Mouse (Mus musculus): Measurements from ENCODE around the gene Slc5a4b.
"Not testable (repeated sequence)": the region's sequence is repeated elsewhere in the genome, so short reads cannot be mapped to it uniquely, and the experiment has no call there.

Gene Slc5a4b

GRCm38 (mm10) chr10:76110861-76111260 lies at the start of gene Slc5a4b:
Gene Slc5a4b (minus strand): TSS chr10:76110961.
- no peak for DNase-seq

DNA sequence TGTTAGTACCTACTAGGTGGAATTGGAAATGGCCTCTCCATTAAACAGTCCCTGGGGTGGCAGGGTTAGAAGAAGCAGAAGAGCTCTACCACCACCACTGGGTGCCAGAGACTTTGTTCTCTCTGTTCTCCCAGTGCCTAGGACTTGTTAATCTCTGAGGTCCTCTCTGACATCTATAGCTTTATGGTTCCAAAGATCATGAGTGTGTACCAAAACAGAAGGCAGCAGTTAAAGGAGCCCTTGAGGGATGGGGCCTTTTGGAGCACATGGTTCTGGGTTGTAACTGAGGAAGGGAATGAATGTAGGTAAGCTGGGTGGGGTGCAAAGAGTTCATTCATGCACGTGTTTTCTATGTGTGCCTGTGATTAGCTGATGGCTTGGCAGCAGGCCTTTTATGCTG lies 47.2 kb upstream of the Slc5a4b start:
- no peak for DNase-seq

DNA sequence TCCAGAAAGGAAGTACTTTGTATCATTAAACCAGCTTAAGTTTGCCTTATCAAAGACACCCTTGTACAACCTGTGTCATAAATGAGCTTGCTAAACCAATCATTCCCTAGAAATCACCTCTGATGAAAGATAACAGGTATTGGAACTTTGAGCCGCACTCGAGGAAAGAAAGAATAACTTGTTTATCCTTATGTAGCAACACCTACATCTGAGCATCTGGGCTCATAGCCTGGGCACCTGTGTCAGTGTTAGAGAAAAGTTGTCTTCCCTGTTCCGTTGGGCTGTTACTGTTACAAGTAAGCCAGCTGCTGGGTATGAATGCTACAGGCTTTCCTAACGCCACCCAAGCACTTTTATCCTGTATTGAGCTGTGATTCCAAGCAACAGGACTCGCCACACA lies 46.8 kb upstream of the Slc5a4b start:
- DNase-seq = no peak

GRCm38 (mm10) chr10:76155911-76156310 lies 45.1 kb upstream of the Slc5a4b start:
- no peak for DNase-seq

DNA sequence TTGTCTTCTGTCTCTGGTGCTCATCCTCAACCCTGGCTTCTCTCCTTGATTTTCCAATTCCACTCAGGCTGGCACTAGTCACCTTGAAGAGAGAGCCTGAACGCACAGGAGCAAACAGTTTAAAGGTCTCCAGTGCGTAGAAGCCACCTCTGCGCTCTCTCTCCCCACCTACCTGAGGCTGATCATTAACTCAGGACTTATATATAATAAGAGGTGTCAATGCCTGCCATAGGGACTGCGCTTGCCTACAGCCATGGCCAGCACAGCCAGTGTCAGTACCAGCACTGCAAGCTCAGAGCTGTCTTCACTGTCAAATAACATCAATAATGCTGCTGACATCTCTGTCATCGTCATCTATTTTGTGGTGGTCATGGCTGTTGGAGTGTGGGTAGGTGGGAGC lies 36.5 kb upstream of the Slc5a4b start, which contains the start of gene Slc5a4a:
TSS of gene Slc5a4a (plus strand) at position 174 of the 400 bp plus-strand sequence.
- no peak for DNase-seq

DNA sequence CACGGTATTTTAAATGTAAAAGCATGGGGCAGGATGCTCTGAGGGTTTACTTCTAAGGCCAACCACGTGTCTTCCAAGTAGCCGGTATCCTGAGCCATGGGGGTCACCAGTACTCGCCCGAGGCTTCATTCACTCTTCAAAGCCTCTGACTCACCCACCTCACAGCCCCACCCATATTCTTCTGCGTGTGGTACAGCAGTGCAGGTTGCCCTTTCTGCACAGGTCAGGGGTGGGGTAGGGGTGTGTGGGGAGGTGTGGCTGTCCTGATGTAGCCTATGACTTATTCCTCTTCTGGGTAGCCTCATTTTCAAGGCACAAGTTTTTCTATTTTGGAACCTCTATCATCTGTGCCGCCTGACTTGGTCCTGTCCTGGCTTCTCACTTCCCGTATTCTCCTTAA lies 36.1 kb upstream of the Slc5a4b start:
- DNase-seq = no peak

DNA sequence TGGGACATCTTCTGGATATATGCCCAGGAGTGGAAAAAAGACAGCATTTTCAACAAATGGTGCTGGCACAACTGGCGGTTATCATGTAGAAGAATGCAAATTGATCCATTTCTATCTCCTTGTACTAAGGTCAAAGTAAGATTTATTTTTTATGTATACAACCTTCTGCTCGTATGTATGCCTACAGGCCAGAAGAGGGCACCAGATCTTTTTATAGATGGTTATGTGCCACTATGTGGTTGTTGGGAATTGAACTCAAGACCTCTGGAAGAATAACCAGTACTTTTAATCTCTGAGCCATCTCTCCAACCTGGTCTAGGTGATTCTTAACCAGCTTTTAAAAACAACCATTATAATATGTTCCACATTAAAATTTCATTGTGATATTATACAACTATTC lies 25.6 kb upstream of the Slc5a4b start:
- DNase-seq = no peak

DNA sequence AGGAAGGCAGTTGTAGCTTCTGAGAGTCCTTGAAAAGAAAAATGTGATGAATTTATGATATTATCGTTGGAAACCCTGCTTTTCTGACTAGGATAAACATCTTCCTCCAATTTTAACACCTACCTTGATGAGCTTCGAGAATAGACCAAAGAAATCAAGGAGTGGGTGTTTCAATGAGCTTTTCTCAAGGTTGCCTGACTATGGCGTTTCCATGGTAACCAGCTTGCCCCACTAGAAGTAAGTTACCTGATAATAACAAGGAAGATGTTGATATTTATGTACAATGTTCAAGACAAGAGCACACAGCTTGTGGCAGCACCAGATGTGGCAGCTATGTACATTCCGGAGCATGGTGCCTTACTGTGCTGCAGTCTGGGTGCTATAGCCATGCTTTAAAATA lies 21.7 kb upstream of the Slc5a4b start:
- no peak for DNase-seq

DNA sequence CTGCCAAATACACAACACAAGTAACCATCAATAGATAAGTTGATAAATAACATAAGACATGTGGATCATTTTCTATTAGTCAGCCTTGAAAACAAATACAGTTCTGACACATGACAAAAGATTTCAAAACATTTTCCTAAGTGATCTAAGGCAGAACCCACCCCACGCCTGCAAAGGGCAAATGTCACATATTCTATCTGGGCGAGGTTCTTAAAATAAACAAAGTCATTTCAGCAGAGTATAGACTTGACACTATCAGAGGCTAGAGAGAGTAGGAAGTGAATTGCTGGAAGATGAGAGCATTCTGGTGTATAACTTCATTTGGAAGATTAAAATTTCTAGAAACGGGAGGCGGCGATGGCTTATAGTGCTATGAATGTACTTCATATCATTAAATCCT lies 10.7 kb upstream of the Slc5a4b start:
- DNase-seq = no peak

DNA sequence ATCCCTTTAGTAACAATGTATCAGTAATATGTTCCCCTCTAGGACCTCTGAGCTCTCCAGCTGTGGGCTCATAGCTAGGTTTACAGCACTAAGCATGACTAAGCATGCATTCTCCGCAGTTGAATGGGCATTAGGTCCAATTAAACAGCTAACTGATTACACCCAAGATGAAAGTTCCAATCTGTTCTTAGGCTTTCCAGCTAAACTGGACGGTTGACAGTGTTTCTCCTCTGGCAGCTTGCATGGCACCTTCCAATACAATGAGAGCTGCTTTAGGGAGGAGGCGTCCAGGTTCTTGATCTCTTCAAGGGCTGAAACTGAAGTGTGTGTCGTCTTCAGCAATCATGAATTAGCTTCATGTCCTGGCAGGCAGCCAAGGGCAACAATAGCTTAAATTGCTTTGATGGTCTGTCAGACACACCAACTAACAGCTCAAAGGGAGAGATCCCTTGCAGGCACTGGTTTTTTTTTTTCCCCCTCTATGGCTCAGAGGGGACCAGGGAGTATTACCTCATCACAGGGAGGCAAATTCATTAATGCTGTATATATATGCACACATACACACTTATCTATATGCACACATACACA lies 9.5 kb upstream of the Slc5a4b start:
- no peak for DNase-seq

- no peak for DNase-seq
These were observed 8.0 kb upstream of the Slc5a4b start for GRCm38 (mm10) chr10:76118741-76119140.

GRCm38 (mm10) chr10:76117966-76118365 lies 7.2 kb upstream of the Slc5a4b start:
- peak; percentile 25 for DNase-seq

DNA sequence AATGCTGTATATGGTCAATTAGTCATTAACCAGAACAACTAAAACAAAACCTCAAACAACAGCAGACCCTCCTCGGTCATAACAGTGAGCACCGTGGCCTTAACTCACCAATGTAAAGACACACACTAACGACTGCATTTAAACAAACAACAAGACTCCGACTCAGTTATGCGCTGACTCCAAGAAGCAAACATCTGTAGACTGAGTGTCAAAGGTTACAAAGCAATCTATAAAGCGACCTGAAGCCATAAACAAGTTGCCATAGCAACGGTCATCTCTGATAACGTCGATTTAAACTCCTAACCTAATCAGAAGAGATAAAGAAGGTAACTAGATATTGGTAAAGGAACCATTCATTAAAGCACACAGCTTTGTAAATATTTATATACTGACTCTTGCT lies 13.4 kb downstream of the Slc5a4b start:
- no peak for DNase-seq

GRCm38 (mm10) chr10:76096580-76096979 lies 14.2 kb downstream of the Slc5a4b start:
- no peak for DNase-seq

- DNase-seq = not testable (repeated sequence)
These were observed 33.8 kb downstream of the Slc5a4b start for GRCm38 (mm10) chr10:76077008-76077407.

- not testable (repeated sequence) for DNase-seq
These were observed 38.7 kb downstream of the Slc5a4b start for GRCm38 (mm10) chr10:76072080-76072479.

DNA sequence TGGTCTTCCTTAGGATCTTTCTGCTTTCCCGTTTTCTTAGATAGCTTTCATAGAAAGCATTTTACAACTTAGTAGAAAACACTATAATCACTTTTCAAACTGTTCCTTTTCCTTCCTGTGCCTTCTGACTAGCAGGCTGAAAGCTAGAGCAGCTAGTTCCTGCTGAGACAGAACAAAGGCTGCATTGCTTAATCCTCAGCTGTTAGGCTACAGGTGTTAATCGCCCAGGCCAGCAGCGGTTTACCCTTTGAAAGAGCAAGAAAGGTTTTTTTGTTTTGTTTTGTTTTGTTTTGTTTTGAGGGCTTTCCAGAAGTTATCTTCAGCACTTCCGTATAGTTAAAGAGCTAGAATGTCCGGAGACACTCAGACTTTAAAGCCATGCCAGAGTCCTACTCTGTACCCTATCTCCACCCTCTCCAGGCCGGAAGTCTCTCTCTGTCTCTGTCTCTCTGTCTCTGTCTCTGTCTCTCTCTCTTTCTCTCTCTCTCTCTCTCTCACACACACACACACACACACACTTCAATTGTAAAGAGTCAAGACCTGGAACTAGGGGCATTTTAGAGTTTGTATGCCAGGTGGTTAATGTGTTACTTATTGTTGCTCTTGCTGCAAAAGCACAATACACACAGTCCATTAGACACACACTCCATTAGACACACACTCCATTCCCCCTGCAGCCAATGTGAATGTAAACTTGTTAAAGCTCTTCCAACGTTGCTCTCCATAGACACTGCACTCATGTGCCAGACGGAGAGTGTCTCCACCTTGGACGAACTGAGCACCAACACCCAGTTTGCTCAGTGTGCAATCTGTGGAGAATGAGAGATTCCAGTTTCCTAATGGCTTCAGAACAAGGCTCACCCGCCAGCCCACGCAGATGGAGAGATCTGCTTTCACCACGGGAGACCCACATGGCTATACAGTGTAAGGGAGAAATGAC lies 42.8 kb downstream of the Slc5a4b start:
- DNase-seq = peak; percentile 43

GRCm38 (mm10) chr10:76062439-76062838 lies 48.3 kb downstream of the Slc5a4b start:
- no peak for DNase-seq

GRCm38 (mm10) chr10:76051860-76052259 lies 58.9 kb downstream of the Slc5a4b start:
- no peak for DNase-seq

GRCm38 (mm10) chr10:76048967-76049366 lies 61.8 kb downstream of the Slc5a4b start:
- no peak for DNase-seq

DNA sequence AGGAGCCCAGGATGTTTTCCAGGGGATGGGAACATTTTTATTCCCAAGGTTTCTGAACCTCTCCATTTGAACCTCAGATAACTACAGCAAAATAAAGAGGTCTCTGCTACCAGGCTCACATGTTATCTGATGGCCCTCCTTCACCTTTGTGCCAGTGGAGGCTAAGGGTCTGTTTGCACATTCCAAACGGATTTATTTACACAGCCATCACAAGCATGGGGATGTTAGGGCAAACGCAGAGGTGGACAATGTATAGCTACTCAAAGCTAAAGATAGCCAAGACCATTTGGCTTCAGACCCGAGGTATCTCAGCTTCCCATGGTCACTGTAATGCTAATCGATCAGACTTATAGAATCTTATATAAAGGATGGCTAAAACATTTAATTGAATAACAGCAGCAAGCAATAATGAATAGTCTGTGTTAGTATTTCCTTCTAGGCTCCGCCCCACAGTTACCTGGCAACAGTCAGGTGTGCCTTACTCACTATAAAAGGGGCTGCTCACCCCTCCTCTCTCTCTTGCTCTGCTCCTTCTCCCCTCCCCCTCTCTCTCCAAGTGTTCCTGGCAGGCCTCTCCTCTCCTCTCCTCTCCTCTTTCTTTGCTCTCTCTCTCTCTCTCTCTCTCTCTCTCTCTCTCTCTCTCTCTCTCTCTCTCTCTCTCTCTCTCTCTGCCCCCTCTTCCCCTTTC lies 63.4 kb downstream of the Slc5a4b start:
- no peak for DNase-seq

DNA sequence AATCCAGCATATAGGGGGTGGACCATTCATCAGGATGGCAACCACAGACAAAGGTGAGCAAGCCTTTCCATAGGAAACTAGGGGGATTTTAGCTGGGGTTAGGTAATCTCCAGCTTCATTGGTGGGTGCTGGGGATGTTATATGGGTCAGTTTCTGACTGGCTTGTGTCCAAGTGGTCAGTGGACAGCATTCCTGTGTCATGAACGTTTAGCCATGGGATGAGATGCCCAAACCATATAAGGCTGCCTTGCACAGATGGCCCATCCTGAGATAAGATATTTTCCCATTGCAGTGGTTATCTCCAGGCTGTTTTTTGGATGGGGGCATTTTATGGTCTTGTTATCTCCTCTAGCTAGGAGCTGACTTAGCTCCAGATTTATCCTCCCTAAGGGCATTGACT lies 64.0 kb downstream of the Slc5a4b start:
- no peak for DNase-seq

DNA sequence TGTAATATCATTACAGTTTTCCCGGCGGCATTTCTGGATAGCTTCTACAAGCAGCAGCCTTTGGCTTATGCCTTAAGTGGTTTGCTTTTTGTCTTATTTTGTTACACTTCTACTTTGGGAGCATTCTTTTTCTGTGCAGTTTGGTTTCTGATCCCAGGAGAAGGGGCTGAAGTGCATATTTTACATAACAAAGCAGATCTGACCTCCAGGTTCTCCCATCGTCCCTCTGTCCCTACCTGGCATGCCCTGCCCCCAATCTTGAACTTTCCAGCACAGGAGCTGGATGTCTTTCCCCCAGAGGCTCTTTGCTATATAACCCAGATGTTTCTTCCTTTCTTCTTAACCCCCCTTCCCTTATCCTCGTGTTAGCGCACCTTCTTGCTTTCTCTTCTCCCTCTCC lies 65.4 kb downstream of the Slc5a4b start:
- DNase-seq = no peak

- no peak for DNase-seq
These were observed 73.8 kb downstream of the Slc5a4b start for GRCm38 (mm10) chr10:76036962-76037361.

Measured in cerebellum, adult 8-10 months (tissue).